Mouse (Mus musculus) brain, embryonic 14.5 days (tissue): ENCODE measurements around the gene Fcho1.

ENCODE experiments used
- CTCF ChIP-seq: fragments of 200-500 bp; IDR thresholded peaks from 2 replicates; pipeline ENCODE4 v1.5.1; 2012; ENCODE audit warnings: inconsistent platforms, mild to moderate bottlenecking, moderate library complexity, borderline replicate concordance; ENCODE audit not compliant: insufficient read depth, insufficient read length; ENCODE audit errors: extremely low read depth
- POLR2A ChIP-seq: fragments of 200-500 bp; IDR thresholded peaks from 2 replicates; pipeline ENCODE4 v1.6.1; 2012; ENCODE audit warnings: mild to moderate bottlenecking, inconsistent platforms, borderline replicate concordance; ENCODE audit not compliant: poor library complexity, insufficient read depth, insufficient read length, severe bottlenecking; ENCODE audit errors: extremely low read depth

- TF ChIP-seq CTCF = no peak
- TF ChIP-seq POLR2A = no peak
These were observed 33.0 kb downstream of the Fcho1 start for GRCm38 (mm10) chr8:71692509-71692908.
